Mouse (Mus musculus): Measurements from ENCODE around the gene Fto. TPM values are rescaled to one million over a fixed set of nuclear protein-coding genes. Genes with fewer than 3 reads are reported as not detected.

The Fto gene
- total and polyA plus RNA-seq, 3 experiments = 8.4 to 43.2 (median 15.7) TPM

GRCm38 (mm10) chr8:91508284-91508683 is 195.0 kb downstream of the Fto start:
- in situ Hi-C loops (cut with MboI; ENCODE audit: low pct_ligation_motif_present, low pct_unique_long_range_greater_than_20kb, low sequenced_read_pairs) (loop anchor here (25.0 kb wide), 1 partner anchor 1504 kb away; no protein-coding TSS in a partner anchor), dilution Hi-C loops (cut with MboI; ENCODE audit: extremely low pct_ligation_motif_present, extremely low pct_unique_long_range_greater_than_20kb, low sequenced_read_pairs) (no loop called here)
- DNase-seq (ENCODE audit: extremely low read depth) = no peak
- Histone ChIP-seq H3K27ac (ENCODE audit: insufficient read depth, low read depth) (no peak overlapping the region), H3K36me3 (replicated peaks in 1 of 2; ENCODE audit: control insufficient read depth in 1 of 2, insufficient read depth in 1 of 2, low read length in 1 of 2) (peaks cover 0 to 22% of the 10 kb centered on the region in 2 experiments), H3K4me3 (replicated peaks in 1 of 3; ENCODE audit: low read depth in 2 of 3, low read length in 2 of 3, poor library complexity in 1 of 3) (no peak overlapping the region), H3K4me2 (ENCODE audit: insufficient read depth, low read depth, poor library complexity, severe bottlenecking) (no peak overlapping the region), H3K79me2 (replicated peaks; ENCODE audit: control insufficient read depth, extremely low read depth, insufficient read depth, poor library complexity, severe bottlenecking) (no peaks in the 10 kb centered on the region), H3K9ac (ENCODE audit: insufficient read depth, low read depth) (no peak overlapping the region), H3K9me3 (replicated peaks; ENCODE audit: low read length) (no peaks in the 10 kb centered on the region), H3K27me3 (replicated peaks) (no peaks in the 10 kb centered on the region), H3K4me1 (ENCODE audit: control insufficient read depth in 1 of 2, insufficient read depth in 2 of 2) (peaks cover 2 to 36% of the 10 kb centered on the region in 2 experiments; a peak in 2 of 4 replicates)
- no peak for TF ChIP-seq EP300 (IDR thresholded peaks at IDR 0.05; ENCODE audit: low read length)

GRCm38 (mm10) chr8:91509206-91509899 is 196.0 kb downstream of the Fto start:
- no peak overlapping the region for H3K4me3 ChIP-seq (replicated peaks in 1 of 3; ENCODE audit: low read depth in 2 of 3, low read length in 2 of 3, poor library complexity in 1 of 3)
- in situ Hi-C loops (cut with MboI; ENCODE audit: low pct_ligation_motif_present, low pct_unique_long_range_greater_than_20kb, low sequenced_read_pairs) (loop anchor here (25.0 kb wide), 1 partner anchor 1503 kb away; no protein-coding TSS in a partner anchor), dilution Hi-C loops (cut with MboI; ENCODE audit: extremely low pct_ligation_motif_present, extremely low pct_unique_long_range_greater_than_20kb, low sequenced_read_pairs) (no loop called here)
- H3K36me3 ChIP-seq (replicated peaks in 1 of 2; ENCODE audit: control insufficient read depth in 1 of 2, insufficient read depth in 1 of 2, low read length in 1 of 2) = peaks cover 0 to 23% of the 10 kb centered on the region in 2 experiments
- no peak overlapping the region for H3K4me2 ChIP-seq (ENCODE audit: insufficient read depth, low read depth, poor library complexity, severe bottlenecking)
- H3K9ac ChIP-seq (ENCODE audit: insufficient read depth, low read depth) = no peak overlapping the region
- H3K79me2 ChIP-seq (replicated peaks; ENCODE audit: control insufficient read depth, extremely low read depth, insufficient read depth, poor library complexity, severe bottlenecking) = no peaks in the 10 kb centered on the region
- no peaks in the 10 kb centered on the region for H3K27me3 ChIP-seq (replicated peaks)
- no peak for TF ChIP-seq ZMIZ1 (IDR thresholded peaks at IDR 0.05; ENCODE audit: low read depth, low read length)
- no peak for TF ChIP-seq MAZ (IDR thresholded peaks at IDR 0.05; ENCODE audit: low read depth, low read length)
- no peak for TF ChIP-seq SMC3 (IDR thresholded peaks at IDR 0.05; ENCODE audit: low read depth, low read length)
- TF ChIP-seq BHLHE40 (IDR thresholded peaks at IDR 0.05; ENCODE audit: low read depth, low read length) = no peak
- no peak for TF ChIP-seq GABPA (IDR thresholded peaks at IDR 0.05; ENCODE audit: insufficient replicate concordance, low read depth, low read length)
- H3K9me3 ChIP-seq (replicated peaks; ENCODE audit: low read length) = no peaks in the 10 kb centered on the region
- H3K4me1 ChIP-seq (ENCODE audit: control insufficient read depth in 1 of 2, insufficient read depth in 2 of 2) = peaks cover 2 to 36% of the 10 kb centered on the region in 2 experiments; a peak in 2 of 4 replicates
- DNase-seq (ENCODE audit: extremely low read depth) = no peak
- no peak overlapping the region for H3K27ac ChIP-seq (ENCODE audit: insufficient read depth, low read depth)

GRCm38 (mm10) chr8:91509900-91510260 is 196.6 kb downstream of the Fto start:
- no peaks in the 10 kb centered on the region for H3K9me3 ChIP-seq (replicated peaks; ENCODE audit: low read length)
- H3K9ac ChIP-seq (ENCODE audit: insufficient read depth, low read depth) = no peak overlapping the region
- no peak overlapping the region for H3K4me2 ChIP-seq (ENCODE audit: insufficient read depth, low read depth, poor library complexity, severe bottlenecking)
- TF ChIP-seq MAZ (IDR thresholded peaks at IDR 0.05; ENCODE audit: low read depth, low read length) (no peak), PAX5 (IDR thresholded peaks at IDR 0.05; ENCODE audit: low read length) (no peak), SMC3 (IDR thresholded peaks at IDR 0.05; ENCODE audit: low read depth, low read length) (no peak), JUN (IDR thresholded peaks at IDR 0.05; ENCODE audit: insufficient read depth, low read depth, low read length) (no peak), BHLHE40 (IDR thresholded peaks at IDR 0.05; ENCODE audit: low read depth, low read length) (no peak), ZMIZ1 (IDR thresholded peaks at IDR 0.05; ENCODE audit: low read depth, low read length) (no peak), UBTF (IDR thresholded peaks at IDR 0.05; ENCODE audit: low read depth, low read length) (no peak), ETS1 (conservative IDR thresholded peaks at IDR 0.05; ENCODE audit: low read depth, low read length) (no peak), CHD2 (IDR thresholded peaks at IDR 0.05; ENCODE audit: low read length) (no peak), ELF1 (IDR thresholded peaks at IDR 0.05; ENCODE audit: low read depth, low read length) (no peak), EP300 (IDR thresholded peaks at IDR 0.05; ENCODE audit: low read length) (no peak), MXI1 (IDR thresholded peaks at IDR 0.05; ENCODE audit: low read depth, low read length) (no peak), ZNF384 (IDR thresholded peaks at IDR 0.05; ENCODE audit: low read depth, low read length) (no peak), RCOR1 (conservative IDR thresholded peaks at IDR 0.05; ENCODE audit: low read depth, low read length) (no peak), IRF4 (IDR thresholded peaks at IDR 0.05; ENCODE audit: low read depth, low read length) (no peak)
- in situ Hi-C loops (cut with MboI; ENCODE audit: low pct_ligation_motif_present, low pct_unique_long_range_greater_than_20kb, low sequenced_read_pairs) = loop anchor here (25.0 kb wide), 1 partner anchor 1502 kb away; no protein-coding TSS in a partner anchor
- dilution Hi-C loops (cut with MboI; ENCODE audit: extremely low pct_ligation_motif_present, extremely low pct_unique_long_range_greater_than_20kb, low sequenced_read_pairs) = no loop called here
- peaks cover 0 to 20% of the 10 kb centered on the region in 2 experiments for H3K36me3 ChIP-seq (replicated peaks in 1 of 2; ENCODE audit: control insufficient read depth in 1 of 2, insufficient read depth in 1 of 2, low read length in 1 of 2)
- no peaks in the 10 kb centered on the region for H3K27me3 ChIP-seq (replicated peaks)
- H3K79me2 ChIP-seq (replicated peaks; ENCODE audit: control insufficient read depth, extremely low read depth, insufficient read depth, poor library complexity, severe bottlenecking) = no peaks in the 10 kb centered on the region
- no peak for DNase-seq (ENCODE audit: extremely low read depth)
- H3K4me3 ChIP-seq (replicated peaks in 1 of 3; ENCODE audit: low read depth in 2 of 3, low read length in 2 of 3, poor library complexity in 1 of 3) = no peak overlapping the region
- H3K4me1 ChIP-seq (ENCODE audit: control insufficient read depth in 1 of 2, insufficient read depth in 2 of 2) = peaks cover 2 to 36% of the 10 kb centered on the region in 2 experiments; a peak in 2 of 4 replicates
- H3K27ac ChIP-seq (ENCODE audit: insufficient read depth, low read depth) = no peak overlapping the region

Measured in CH12.LX (cell line).